Mouse (Mus musculus): ENCODE results near the gene Asic2.

The Asic2 gene

DNA sequence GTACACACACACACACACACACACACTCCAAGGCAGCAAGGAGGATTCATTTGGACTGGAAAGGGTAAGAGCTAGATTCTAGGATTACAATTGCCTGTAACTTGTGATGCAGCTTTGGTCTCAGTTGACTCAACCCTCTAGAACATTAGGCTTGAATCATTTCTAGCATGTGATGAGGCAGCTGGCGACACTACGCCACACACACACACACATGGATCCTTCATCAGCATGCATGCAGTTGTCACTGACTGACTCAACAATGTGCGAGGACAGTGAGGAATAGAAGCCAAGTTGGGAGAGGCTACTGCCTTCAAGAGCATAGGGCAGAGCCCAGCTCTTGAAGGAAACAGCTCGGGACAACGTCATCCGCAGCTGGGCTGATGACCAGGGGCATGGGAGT is 843.9 kb downstream of the Asic2 start:
- no peak overlapping the region for H3K4me3 ChIP-seq (replicated peaks; ENCODE audit: low read length)
- H3K9me3 ChIP-seq (ENCODE audit: low read length), result no peaks in the 10 kb centered on the region
- no peaks in the 10 kb centered on the region for H3K36me3 ChIP-seq (ENCODE audit: insufficient read depth, low read length)
- no peak for TF ChIP-seq NANOG (IDR thresholded peaks at IDR 0.05; ENCODE audit: borderline replicate concordance, low read length)
- TF ChIP-seq POU5F1 (IDR thresholded peaks at IDR 0.05; ENCODE audit: borderline replicate concordance, low read length), result no peak
- TF ChIP-seq CTCF (conservative IDR thresholded peaks at IDR 0.05; ENCODE audit: low read length), result no peak
- H3K4me1 ChIP-seq (replicated peaks; ENCODE audit: low read depth, low read length), result peaks cover 17% of the 10 kb centered on the region
- H3K27me3 ChIP-seq (ENCODE audit: insufficient read depth, low read length), result 0 out of 2 replicates have a peak, but pooled peaks cover 6% of the 10 kb centered on the region

DNA sequence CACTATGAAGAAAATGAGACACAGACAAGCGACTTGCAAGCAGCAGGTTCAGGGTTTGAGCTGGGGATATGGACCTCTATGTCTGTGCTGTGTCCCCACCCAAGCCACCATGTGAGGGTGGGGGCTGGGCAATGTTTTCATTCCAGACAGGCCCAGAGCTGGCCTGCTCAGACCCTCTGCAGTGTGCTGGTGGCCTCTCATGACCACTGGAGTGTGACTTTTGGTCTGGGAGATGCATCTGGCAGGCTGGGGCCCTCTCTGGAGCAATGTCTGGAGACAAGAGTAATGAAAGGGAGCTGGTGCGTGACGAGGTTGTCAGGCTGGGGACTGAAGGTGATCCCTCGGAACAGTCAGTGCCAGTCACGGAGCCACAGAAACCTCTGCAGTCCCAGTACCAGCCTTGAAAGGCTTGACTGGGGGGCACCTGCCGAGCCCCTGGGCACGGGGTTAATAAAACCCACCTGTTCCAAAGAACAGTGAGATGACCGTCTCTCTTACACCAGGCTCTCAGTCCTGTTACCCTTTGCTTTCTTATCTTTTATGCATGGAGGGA is 848.2 kb downstream of the Asic2 start:
- H3K36me3 ChIP-seq (ENCODE audit: insufficient read depth, low read length), result no peaks in the 10 kb centered on the region
- TF ChIP-seq NANOG (IDR thresholded peaks at IDR 0.05; ENCODE audit: borderline replicate concordance, low read length) (no peak), POU5F1 (IDR thresholded peaks at IDR 0.05; ENCODE audit: borderline replicate concordance, low read length) (no peak), CTCF (conservative IDR thresholded peaks at IDR 0.05; ENCODE audit: low read length) (no peak)
- H3K9me3 ChIP-seq (ENCODE audit: low read length), result no peaks in the 10 kb centered on the region
- H3K4me3 ChIP-seq (replicated peaks; ENCODE audit: low read length), result no peak overlapping the region
- 0 out of 2 replicates have a peak, but pooled peaks cover 2% of the 10 kb centered on the region for H3K4me1 ChIP-seq (replicated peaks; ENCODE audit: low read depth, low read length)
- H3K27me3 ChIP-seq (ENCODE audit: insufficient read depth, low read length), result peaks cover 9% of the 10 kb centered on the region; the same call in 1 of the 2 replicates

DNA sequence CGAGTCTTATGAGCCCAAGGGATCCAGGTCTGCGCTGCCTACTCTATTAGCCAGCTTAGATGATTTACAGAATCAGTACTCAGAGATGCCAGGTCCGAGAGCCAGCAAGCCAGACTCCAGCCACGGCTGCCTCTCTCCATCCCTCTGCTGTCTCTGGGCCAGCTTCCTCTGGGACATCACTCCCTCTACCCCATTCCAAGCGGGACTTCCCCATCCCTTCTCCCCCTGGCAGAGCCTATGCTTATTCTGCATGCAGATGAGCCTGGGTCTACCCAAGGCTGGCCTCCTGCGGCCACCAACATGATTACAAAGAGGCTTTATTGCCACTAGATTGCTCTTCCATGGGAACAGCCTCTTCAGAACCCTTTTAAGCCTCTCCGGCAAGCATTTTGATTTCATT is 850.2 kb downstream of the Asic2 start:
- no peaks in the 10 kb centered on the region for H3K9me3 ChIP-seq (ENCODE audit: low read length)
- no peaks in the 10 kb centered on the region for H3K36me3 ChIP-seq (ENCODE audit: insufficient read depth, low read length)
- TF ChIP-seq POU5F1 (IDR thresholded peaks at IDR 0.05; ENCODE audit: borderline replicate concordance, low read length) (no peak), CTCF (conservative IDR thresholded peaks at IDR 0.05; ENCODE audit: low read length) (no peak), NANOG (IDR thresholded peaks at IDR 0.05; ENCODE audit: borderline replicate concordance, low read length) (no peak)
- H3K27me3 ChIP-seq (ENCODE audit: insufficient read depth, low read length), result peaks cover 9% of the 10 kb centered on the region; the same call in 1 of the 2 replicates
- H3K4me3 ChIP-seq (replicated peaks; ENCODE audit: low read length), result no peak overlapping the region
- 0 out of 2 replicates have a peak, but pooled peaks cover 2% of the 10 kb centered on the region for H3K4me1 ChIP-seq (replicated peaks; ENCODE audit: low read depth, low read length)

DNA sequence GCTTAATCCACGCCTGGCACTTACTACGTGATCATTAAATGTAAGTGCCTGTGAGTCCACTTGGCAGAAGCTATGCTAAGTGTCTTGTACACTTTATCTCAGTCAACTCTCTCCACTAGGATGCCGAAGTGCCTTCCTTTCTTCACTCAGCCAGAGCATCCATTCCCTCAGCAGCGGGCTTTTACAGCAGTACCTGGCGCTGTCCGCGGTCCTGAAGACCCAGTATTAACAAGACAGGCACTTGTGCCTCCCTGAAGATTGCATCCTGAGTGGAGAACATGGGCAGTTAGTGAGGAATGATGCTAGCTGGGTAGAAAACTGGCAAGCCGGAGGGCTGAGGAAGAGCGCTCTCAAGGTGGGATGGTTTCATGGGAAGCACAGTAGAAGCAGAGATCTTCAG is 852.6 kb downstream of the Asic2 start:
- no peak overlapping the region for H3K4me3 ChIP-seq (replicated peaks; ENCODE audit: low read length)
- no peaks in the 10 kb centered on the region for H3K36me3 ChIP-seq (ENCODE audit: insufficient read depth, low read length)
- no peaks in the 10 kb centered on the region for H3K4me1 ChIP-seq (replicated peaks; ENCODE audit: low read depth, low read length)
- H3K9me3 ChIP-seq (ENCODE audit: low read length), result no peaks in the 10 kb centered on the region
- H3K27me3 ChIP-seq (ENCODE audit: insufficient read depth, low read length), result peaks cover 10% of the 10 kb centered on the region; the same call in 1 of the 2 replicates
- TF ChIP-seq CTCF (conservative IDR thresholded peaks at IDR 0.05; ENCODE audit: low read length) (no peak), POU5F1 (IDR thresholded peaks at IDR 0.05; ENCODE audit: borderline replicate concordance, low read length) (no peak)

DNA sequence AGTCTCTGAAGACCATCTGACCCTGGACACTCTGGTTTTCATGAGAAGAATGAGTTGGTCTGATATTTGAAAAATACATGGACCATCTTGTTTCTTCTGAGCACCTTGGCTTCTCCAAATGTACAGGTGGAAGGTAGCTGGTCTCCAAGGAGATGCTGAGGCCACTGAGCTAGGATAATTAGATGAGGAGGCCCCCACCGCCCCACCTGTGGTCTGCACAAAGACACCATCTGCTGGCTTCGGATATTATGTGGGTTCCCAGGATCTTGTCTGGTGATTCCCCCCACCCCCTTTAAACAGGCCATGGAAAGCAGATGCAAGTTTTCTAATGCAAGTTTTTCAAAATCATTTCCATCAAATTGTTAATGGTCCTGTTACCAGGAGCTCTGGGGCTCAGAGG is 856.6 kb downstream of the Asic2 start:
- H3K9me3 ChIP-seq (ENCODE audit: low read length), result no peaks in the 10 kb centered on the region
- H3K4me1 ChIP-seq (replicated peaks; ENCODE audit: low read depth, low read length), result no peaks in the 10 kb centered on the region
- H3K4me3 ChIP-seq (replicated peaks; ENCODE audit: low read length), result no peak overlapping the region
- H3K27me3 ChIP-seq (ENCODE audit: insufficient read depth, low read length), result peaks cover 4% of the 10 kb centered on the region; the same call in 1 of the 2 replicates
- TF ChIP-seq POU5F1 (IDR thresholded peaks at IDR 0.05; ENCODE audit: borderline replicate concordance, low read length) (no peak), NANOG (IDR thresholded peaks at IDR 0.05; ENCODE audit: borderline replicate concordance, low read length) (no peak), CTCF (conservative IDR thresholded peaks at IDR 0.05; ENCODE audit: low read length) (no peak)
- no peaks in the 10 kb centered on the region for H3K36me3 ChIP-seq (ENCODE audit: insufficient read depth, low read length)

DNA sequence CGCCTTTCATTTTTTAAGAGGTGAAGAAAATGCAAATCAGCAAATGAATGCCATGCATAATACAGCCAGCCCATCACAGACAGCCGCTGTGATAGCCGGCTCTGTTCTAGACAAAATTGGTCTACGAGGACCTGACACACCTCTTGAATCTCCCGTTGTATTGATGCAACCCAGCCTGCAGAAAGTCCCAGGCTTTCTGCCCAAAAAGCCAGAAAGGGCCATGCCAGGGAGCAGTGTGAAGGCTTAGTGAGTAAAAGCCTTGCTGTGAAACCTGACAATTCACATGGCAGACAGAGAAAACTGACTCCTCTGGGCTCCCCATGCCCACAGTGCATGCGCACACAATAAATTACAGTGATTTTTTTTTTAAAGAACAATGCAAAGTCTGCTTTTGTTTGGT is 858.2 kb downstream of the Asic2 start:
- Histone ChIP-seq H3K36me3 (ENCODE audit: insufficient read depth, low read length) (no peaks in the 10 kb centered on the region), H3K4me3 (replicated peaks; ENCODE audit: low read length) (no peak overlapping the region), H3K9me3 (ENCODE audit: low read length) (no peaks in the 10 kb centered on the region), H3K4me1 (replicated peaks; ENCODE audit: low read depth, low read length) (no peaks in the 10 kb centered on the region), H3K27me3 (ENCODE audit: insufficient read depth, low read length) (peaks cover 4% of the 10 kb centered on the region; the same call in 1 of the 2 replicates)
- TF ChIP-seq POU5F1 (IDR thresholded peaks at IDR 0.05; ENCODE audit: borderline replicate concordance, low read length), result no peak
- TF ChIP-seq NANOG (IDR thresholded peaks at IDR 0.05; ENCODE audit: borderline replicate concordance, low read length), result no peak
- TF ChIP-seq CTCF (conservative IDR thresholded peaks at IDR 0.05; ENCODE audit: low read length), result no peak

DNA sequence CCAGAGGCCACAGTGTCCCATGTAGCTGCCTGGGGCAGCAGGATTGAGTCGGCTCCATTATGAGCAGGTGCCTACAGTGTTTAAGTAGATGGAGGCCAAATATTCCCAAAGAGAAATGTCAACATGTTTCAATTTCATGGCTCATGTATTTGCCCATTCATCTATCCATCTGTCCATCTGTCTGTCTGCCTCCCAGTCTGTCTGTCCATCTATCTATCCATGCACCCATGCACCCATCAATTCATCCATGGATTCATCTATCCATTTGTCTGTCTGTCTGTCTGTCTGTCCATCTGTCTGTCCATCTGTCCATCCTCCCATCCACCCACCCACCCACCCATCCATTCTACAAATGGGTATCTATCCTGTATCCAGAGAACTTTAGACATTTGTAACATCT is 861.3 kb downstream of the Asic2 start:
- Histone ChIP-seq H3K4me1 (replicated peaks; ENCODE audit: low read depth, low read length) (no peaks in the 10 kb centered on the region), H3K9me3 (ENCODE audit: low read length) (no peaks in the 10 kb centered on the region), H3K36me3 (ENCODE audit: insufficient read depth, low read length) (no peaks in the 10 kb centered on the region), H3K27me3 (ENCODE audit: insufficient read depth, low read length) (no peaks in the 10 kb centered on the region), H3K4me3 (replicated peaks; ENCODE audit: low read length) (no peak overlapping the region)
- TF ChIP-seq NANOG (IDR thresholded peaks at IDR 0.05; ENCODE audit: borderline replicate concordance, low read length) (no peak), POU5F1 (IDR thresholded peaks at IDR 0.05; ENCODE audit: borderline replicate concordance, low read length) (no peak), CTCF (conservative IDR thresholded peaks at IDR 0.05; ENCODE audit: low read length) (no peak)

DNA sequence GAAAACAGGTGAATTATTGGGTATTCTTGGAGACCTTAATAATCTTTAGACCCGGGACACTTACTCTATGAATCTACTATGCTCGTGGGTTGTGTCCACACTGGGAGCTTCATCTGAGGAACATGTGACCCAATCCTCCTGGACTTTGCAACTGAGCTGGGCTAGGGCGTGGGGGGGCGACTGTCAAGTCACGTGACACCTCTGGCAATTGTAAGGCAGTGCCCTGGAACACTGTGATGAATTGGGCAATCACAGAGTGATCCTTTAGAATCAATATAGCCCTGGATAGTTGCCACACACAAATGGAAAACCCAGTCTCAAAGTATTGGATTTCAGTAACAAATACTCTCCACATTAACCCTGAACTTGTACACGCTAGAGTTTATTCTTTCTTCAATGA is 867.4 kb downstream of the Asic2 start:
- peaks cover 8% of the 10 kb centered on the region for H3K4me1 ChIP-seq (replicated peaks; ENCODE audit: low read depth, low read length)

DNA sequence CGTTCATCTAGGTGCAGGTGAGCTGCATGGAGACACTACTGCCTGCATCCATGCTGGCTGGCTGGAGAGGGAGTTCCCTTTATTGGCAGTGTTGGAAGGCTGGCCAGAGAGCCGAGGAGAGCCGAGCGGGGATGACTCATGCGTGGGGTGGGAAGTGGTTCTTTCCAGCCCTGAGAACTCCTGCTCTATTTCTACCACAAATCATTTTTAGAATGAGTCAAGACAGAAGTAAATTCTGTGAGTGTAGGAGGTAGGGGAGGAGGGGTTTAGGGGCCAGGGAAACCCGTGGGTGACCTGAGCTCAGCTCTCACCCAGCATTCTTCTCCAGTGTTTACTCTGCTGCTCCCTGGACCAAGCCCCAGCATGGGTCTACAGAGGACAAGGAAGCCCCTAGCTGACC is 872.2 kb downstream of the Asic2 start:
- no peaks in the 10 kb centered on the region for H3K27me3 ChIP-seq (ENCODE audit: insufficient read depth, low read length)
- TF ChIP-seq CTCF (conservative IDR thresholded peaks at IDR 0.05; ENCODE audit: low read length) (no peak), POU5F1 (IDR thresholded peaks at IDR 0.05; ENCODE audit: borderline replicate concordance, low read length) (no peak), NANOG (IDR thresholded peaks at IDR 0.05; ENCODE audit: borderline replicate concordance, low read length) (no peak)
- H3K4me1 ChIP-seq (replicated peaks; ENCODE audit: low read depth, low read length), result peaks cover 8% of the 10 kb centered on the region
- H3K4me3 ChIP-seq (replicated peaks; ENCODE audit: low read length), result no peak overlapping the region
- no peaks in the 10 kb centered on the region for H3K36me3 ChIP-seq (ENCODE audit: insufficient read depth, low read length)
- H3K9me3 ChIP-seq (ENCODE audit: low read length), result no peaks in the 10 kb centered on the region

More for the DNA sequence above, 867.4 kb downstream of the Asic2 start:
- Histone ChIP-seq H3K4me3 (replicated peaks; ENCODE audit: low read length) (no peak overlapping the region), H3K9me3 (ENCODE audit: low read length) (no peaks in the 10 kb centered on the region), H3K27me3 (ENCODE audit: insufficient read depth, low read length) (no peaks in the 10 kb centered on the region), H3K36me3 (ENCODE audit: insufficient read depth, low read length) (no peaks in the 10 kb centered on the region)
- TF ChIP-seq NANOG (IDR thresholded peaks at IDR 0.05; ENCODE audit: borderline replicate concordance, low read length) (no peak), CTCF (conservative IDR thresholded peaks at IDR 0.05; ENCODE audit: low read length) (no peak), POU5F1 (IDR thresholded peaks at IDR 0.05; ENCODE audit: borderline replicate concordance, low read length) (no peak)

Measured in E14TG2a.4 (cell line).